Mouse (Mus musculus): ENCODE data around the gene Trim44. TPM values are rescaled to one million over a fixed set of nuclear protein-coding genes. Genes with fewer than 3 reads are reported as not detected.
A peak's percentile ranks its signal among the peaks of the same experiment; 100 is the strongest.

Gene Trim44
- total RNA-seq, 2 experiments from 2014 or later = 41.5 to 43.7 TPM

DNA sequence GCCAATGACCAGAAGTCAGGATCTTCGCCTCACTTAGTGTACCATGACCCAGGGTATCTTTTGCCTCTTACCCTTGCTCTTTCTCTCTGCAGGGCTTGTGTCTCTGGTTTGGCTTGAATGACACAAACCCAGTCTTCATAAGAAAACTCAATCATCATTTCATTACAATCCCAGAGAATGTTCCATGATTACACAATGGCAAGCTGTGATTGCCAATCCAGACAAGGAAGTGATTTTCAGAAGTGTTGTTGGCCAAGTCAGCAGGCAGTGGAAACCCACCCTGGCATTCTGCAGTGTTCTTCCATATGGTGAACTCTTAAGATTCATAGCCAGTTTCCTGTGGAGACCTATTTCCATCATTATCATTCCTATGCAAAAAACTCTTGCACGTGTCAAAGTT lies 116.1 kb downstream of the Trim44 start:
- DNase-seq (ENCODE audit: low spot score in 2 of 2) = no peak

GRCm38 (mm10) chr2:102290041-102290440 lies 117.6 kb downstream of the Trim44 start:
- peak; percentile 50 to 68 for DNase-seq (ENCODE audit: low spot score in 2 of 2)

DNA sequence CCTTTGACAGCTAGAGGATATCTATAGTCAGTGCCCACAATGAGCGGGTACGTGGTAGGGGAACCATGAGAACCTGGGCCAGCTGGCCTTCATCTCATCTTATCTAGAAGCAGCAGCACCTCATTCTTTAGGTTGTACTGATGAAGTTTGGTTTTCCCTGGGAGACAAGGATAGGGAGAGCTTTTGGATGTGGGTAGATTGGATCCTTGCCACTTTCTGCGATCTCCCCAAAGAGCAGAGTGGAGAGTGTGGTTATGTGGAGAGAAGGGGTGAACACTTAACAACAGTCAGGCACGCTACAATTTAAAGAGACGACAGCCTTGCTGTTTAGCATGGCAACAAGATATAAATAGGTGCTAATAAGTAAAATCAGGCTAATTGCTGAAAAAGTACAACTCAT lies 119.0 kb downstream of the Trim44 start:
- DNase-seq (ENCODE audit: low spot score in 2 of 2) = no peak

GRCm38 (mm10) chr2:102287369-102287768 lies 120.3 kb downstream of the Trim44 start:
- no peak for DNase-seq (ENCODE audit: low spot score in 2 of 2)

- no peak for DNase-seq (ENCODE audit: low spot score in 2 of 2)
Observed at GRCm38 (mm10) chr2:102282081-102282480, 125.5 kb downstream of the Trim44 start.

- DNase-seq (ENCODE audit: low spot score in 2 of 2) = no peak
Observed at GRCm38 (mm10) chr2:102279779-102280178, 127.8 kb downstream of the Trim44 start.

DNA sequence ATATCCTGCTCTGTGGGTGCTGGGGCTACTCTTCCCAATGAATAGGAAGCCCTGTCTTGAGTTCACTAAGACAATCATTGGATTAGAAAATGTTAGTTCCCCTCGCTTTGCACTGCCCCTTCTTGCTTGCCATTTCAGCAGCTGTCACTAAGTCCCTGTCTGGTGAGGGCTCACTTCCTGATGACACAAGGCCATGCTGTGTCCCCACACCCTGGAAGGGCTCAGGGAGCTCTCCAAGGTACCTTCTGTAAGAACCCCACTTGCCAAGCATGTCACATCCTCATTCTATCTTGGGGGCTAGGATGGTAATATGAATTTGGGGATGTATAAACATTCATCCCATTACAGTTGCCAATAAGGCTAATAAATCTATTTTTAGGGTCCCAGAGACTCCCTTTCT lies 129.7 kb downstream of the Trim44 start:
- DNase-seq (ENCODE audit: low spot score in 2 of 2) = no peak

- no peak for DNase-seq (ENCODE audit: low spot score in 2 of 2)
Observed at GRCm38 (mm10) chr2:102273280-102273679, 134.3 kb downstream of the Trim44 start.

- DNase-seq (ENCODE audit: low spot score in 2 of 2) = no peak
Observed at GRCm38 (mm10) chr2:102267582-102268339, 139.9 kb downstream of the Trim44 start.

GRCm38 (mm10) chr2:102266911-102267310 lies 140.7 kb downstream of the Trim44 start:
- DNase-seq (ENCODE audit: low spot score in 2 of 2) = no peak

- DNase-seq (ENCODE audit: low spot score in 2 of 2) = peak in 1 of 2 experiments; percentile 16
Observed at GRCm38 (mm10) chr2:102259139-102259538, 148.5 kb downstream of the Trim44 start.

DNA sequence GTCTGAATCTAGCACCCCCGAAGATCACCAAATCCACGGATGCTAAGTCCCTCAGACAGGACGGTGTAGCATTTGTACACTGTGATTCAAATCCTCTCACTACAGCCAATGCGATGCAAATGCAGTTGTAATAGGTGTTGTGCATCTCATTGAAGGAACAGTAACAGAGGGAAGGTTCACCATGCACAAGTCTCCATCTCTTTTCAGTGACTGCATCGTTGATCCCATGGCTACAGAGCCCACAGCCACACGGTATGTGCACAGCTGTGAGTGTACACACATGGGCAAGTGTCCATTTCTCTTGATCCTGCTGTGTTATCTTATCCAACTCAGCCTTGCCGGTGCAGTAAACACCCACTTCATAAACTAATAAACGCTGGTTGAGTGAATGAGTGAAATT lies 148.9 kb downstream of the Trim44 start:
- no peak for DNase-seq (ENCODE audit: low spot score in 2 of 2)

- DNase-seq (ENCODE audit: low spot score in 2 of 2) = no peak
Observed at GRCm38 (mm10) chr2:102257964-102258605, 149.5 kb downstream of the Trim44 start.

DNA sequence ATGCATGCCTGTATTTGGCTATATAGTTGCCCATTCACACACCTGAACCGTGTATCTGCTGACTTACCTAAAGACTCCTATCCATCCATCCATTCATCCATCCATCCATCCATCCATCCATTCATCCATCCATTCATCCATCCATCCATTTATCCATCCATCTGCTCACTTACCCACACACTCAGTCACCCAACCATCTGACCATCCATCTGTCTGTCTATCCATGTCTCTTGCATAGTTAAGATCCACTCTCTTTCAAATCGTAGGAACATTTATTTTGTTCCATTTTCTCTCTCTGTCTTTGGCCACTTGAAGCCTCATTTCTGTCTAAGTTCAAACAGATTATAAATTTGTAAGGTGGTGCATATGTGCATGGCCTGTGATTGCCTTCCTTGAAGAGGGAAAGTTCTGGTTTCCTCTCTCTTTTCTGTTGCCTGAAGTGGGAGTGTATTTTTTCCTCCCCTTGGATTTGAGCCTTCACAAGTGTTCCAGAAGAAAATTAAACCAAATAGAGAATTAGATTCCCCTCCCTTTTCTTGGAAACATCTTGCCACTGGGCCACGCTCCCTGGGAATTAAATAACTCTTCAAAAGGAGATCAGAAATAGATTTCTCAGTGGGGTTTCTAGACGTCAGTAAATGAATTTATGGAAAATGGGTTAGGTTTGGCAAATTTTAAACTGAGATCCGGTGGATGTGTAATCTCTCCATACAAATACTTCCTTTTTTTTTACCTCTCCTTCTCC lies 150.9 kb downstream of the Trim44 start:
- no peak for DNase-seq (ENCODE audit: low spot score in 2 of 2)

DNA sequence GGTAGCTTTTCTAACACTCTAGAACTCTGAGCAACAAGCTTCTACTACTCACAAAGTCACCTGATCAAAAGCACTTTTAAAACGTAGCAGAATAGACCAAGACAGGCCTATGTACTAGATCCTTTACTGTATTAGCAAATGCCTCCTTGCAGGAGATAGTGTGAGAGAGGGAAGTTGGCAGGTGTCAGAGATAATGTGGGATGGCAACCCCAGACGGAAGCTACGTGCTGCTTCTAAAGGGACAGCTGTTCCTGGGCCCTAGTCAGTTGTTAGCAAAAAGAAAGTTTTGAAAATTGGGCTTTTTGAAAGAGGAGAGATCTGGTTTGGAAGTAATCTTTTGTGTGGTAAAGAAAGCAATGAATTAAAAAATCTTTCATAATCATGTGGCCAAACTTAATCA lies 151.5 kb downstream of the Trim44 start:
- DNase-seq (ENCODE audit: low spot score in 2 of 2) = no peak

- DNase-seq (ENCODE audit: low spot score in 2 of 2) = no peak
Observed at GRCm38 (mm10) chr2:102253204-102253603, 154.4 kb downstream of the Trim44 start.

GRCm38 (mm10) chr2:102252651-102253050 lies 155.0 kb downstream of the Trim44 start:
- DNase-seq (ENCODE audit: low spot score in 2 of 2) = no peak

Other genes with a start within 250 kb of the Trim44 start
- gene Ldlrad3, start 221.4 kb downstream of the Trim44 start, total RNA-seq (2021) = 10 to 100 TPM; 26.3 to 27.1 TPM
- gene Fjx1, start 44.7 kb upstream of the Trim44 start, total RNA-seq (2021) = 1 to 10 TPM; 7.2 to 7.3 TPM
- gene Pamr1, start 142.2 kb upstream of the Trim44 start, total RNA-seq (2021) = 10 to 100 TPM; 58.4 to 62.8 TPM